Mouse (Mus musculus) ES-Bruce4 (cell line): ENCODE measurements at regions not wholly inside any gene's neighbourhood (a gene's known extent, or its start where the extent isn't known, plus 50 kb on each side); places are given as distances from the start of the nearest gene placed in this dataset.

Source experiments
- CTCF ChIP-seq: IDR thresholded peaks from one replicate; pipeline ENCODE4 v1.8.1; 2011; ENCODE audit warnings: low read depth, low read length
- EP300 ChIP-seq: IDR thresholded peaks from 2 replicates; pipeline ENCODE4 v1.6.1; 2011; ENCODE audit warnings: low read depth, low read length; ENCODE audit not compliant: insufficient read depth
- POLR2A ChIP-seq: IDR thresholded peaks from one replicate; pipeline ENCODE4 v1.8.1; 2011; ENCODE audit warnings: low read length; ENCODE audit not compliant: insufficient read depth

- TF ChIP-seq CTCF (no peak), POLR2A (no peak), EP300 (no peak)
Measured at GRCm38 (mm10) chr5:118494649-118495477, 65.6 kb upstream of the Med13l start.
